Comparison of ENCODE assay signal across 18 mouse cellular contexts in genomic region chr19:3857220-3857619, GRCm38 (mm10). TPM values are rescaled to one million over a fixed set of nuclear protein-coding genes. Genes with fewer than 3 reads are reported as not detected.
DNase-seq lines count a peak whose midpoint lies in the region; ATAC-seq lines count a peak whose summit lies in the region.
"Had no signal": no experiment of that assay in that cellular context is flagged by ENCODE, and none has a peak within 500 bp of the region (broad histone marks: within the 10 kb centered on the region; RNA-seq: fewer than 3 reads in every experiment).

No protein-coding gene starts in this region.

- WGBS in heart, embryonic 12.5 days: 86% methylated on average over 3 of the region's 3 CpGs

- no peaks in the 10 kb centered on the region for H3K27me3 ChIP-seq in heart, embryonic 12.5 days (replicated peaks)
- H3K27me3 ChIP-seq: embryonic facial prominence, embryonic 12.5 days; forebrain, embryonic 15.5 days; hindbrain, embryonic 13.5 days had no signal

- no peak overlapping the region for H3K4me2 ChIP-seq in heart, embryonic 12.5 days
- H3K4me2 ChIP-seq: embryonic facial prominence, embryonic 12.5 days; forebrain, embryonic 15.5 days; hindbrain, embryonic 13.5 days had no signal

- H3K4me3 ChIP-seq in heart, embryonic 12.5 days: no peak overlapping the region
- H3K4me3 ChIP-seq: embryonic facial prominence, embryonic 12.5 days; forebrain, embryonic 15.5 days; hindbrain, embryonic 13.5 days had no signal

- intact Hi-C loops in heart, postnatal 14 days (cut with DNase I): no loop called here
- intact Hi-C loops in left cerebral cortex, postnatal 4 days (cut with DNase I): no loop called here

- H3K27ac ChIP-seq in heart, embryonic 12.5 days (ENCODE audit: poor library complexity, severe bottlenecking): no peak overlapping the region
- H3K27ac ChIP-seq: embryonic facial prominence, embryonic 12.5 days; forebrain, embryonic 15.5 days; hindbrain, embryonic 13.5 days; hindbrain, postnatal 0 days had no signal

- peak; percentile 67 for DNase-seq in cerebellum, adult 11-12 months
- DNase-seq in heart, postnatal 14 days: no peak
- peak; percentile 18 for DNase-seq in left cerebral cortex, postnatal 4 days
- no peak for DNase-seq in left cerebral cortex, adult 18-20 months (ENCODE audit: low spot score in 2 of 2)
- DNase-seq in spleen, adult 18-20 months: no peak
- DNase-seq: adrenal gland, postnatal 10 days; B cell, adult 2 months; gastrocnemius, postnatal 36 days; heart, adult 11 months; heart, postnatal 10 days had no signal

- no peak for ATAC-seq in cerebellum, adult (ENCODE audit: insufficient number of reproducible peaks, low FRiP score, low TSS enrichment)
- ATAC-seq in heart, embryonic 12.5 days (ENCODE audit: insufficient number of reproducible peaks, low FRiP score): no peak
- ATAC-seq: CD4-positive, CD25-positive, alpha-beta regulatory T cell, adult 4 months; forebrain, embryonic 15.5 days; hindbrain, postnatal 0 days had no signal

- H3K9ac ChIP-seq in heart, embryonic 12.5 days: peak overlapping the region; percentile 30; the same call in 1 of the 2 replicates
- H3K9ac ChIP-seq: embryonic facial prominence, embryonic 12.5 days; forebrain, embryonic 15.5 days; hindbrain, embryonic 13.5 days had no signal

- H3K9me3 ChIP-seq in heart, embryonic 12.5 days (replicated peaks): no peaks in the 10 kb centered on the region
- H3K9me3 ChIP-seq: embryonic facial prominence, embryonic 12.5 days; forebrain, embryonic 15.5 days; G1E; hindbrain, embryonic 13.5 days had no signal

- 0 out of 2 replicates have a peak, but pooled peaks cover 4% of the 10 kb centered on the region for H3K36me3 ChIP-seq in heart, embryonic 12.5 days
- H3K36me3 ChIP-seq: forebrain, embryonic 15.5 days; hindbrain, embryonic 13.5 days had no signal

- peaks cover 30% of the 10 kb centered on the region for H3K4me1 ChIP-seq in heart, embryonic 12.5 days (replicated peaks)

RNA-seq across cellular contexts. Expression of gene Chka, which starts 5.6 kb away (rescaled TPM):
- 30.1 and 36.1 TPM in 2 replicates for polyA plus RNA-seq in heart, embryonic 12.5 days (2016; fragmentation: Nextera tagmentation; extraction: Ambion mirVana)
- total RNA-seq in heart, postnatal 14 days (2021): 10 to 100 TPM; 15.1 to 15.7 TPM
- 100 to 1,000 TPM in 1 of 2 experiments, 10 to 100 TPM in 1; 88.7 to 104 TPM for total RNA-seq in left cerebral cortex, postnatal 4 days (2021)
- 10 to 100 TPM; 82.4 to 88.0 TPM for total RNA-seq in left cerebral cortex, adult 18-20 months (2021)

RNA-seq across cellular contexts. Expression of gene Tcirg1, which starts 49.7 kb away (rescaled TPM):
- 22.3 and 26.1 TPM in 2 replicates for polyA plus RNA-seq in heart, embryonic 12.5 days (2016; fragmentation: Nextera tagmentation; extraction: Ambion mirVana)
- 10 to 100 TPM; 16.0 to 20.4 TPM for total RNA-seq in heart, postnatal 14 days (2021)
- total RNA-seq in left cerebral cortex, postnatal 4 days (2021): 10 to 100 TPM; 24.0 to 27.9 TPM
- total RNA-seq in left cerebral cortex, adult 18-20 months (2021): 10 to 100 TPM; 22.4 to 23.0 TPM

RNA-seq across cellular contexts. Expression of gene Ndufs8, which starts 55.4 kb away (rescaled TPM):
- polyA plus RNA-seq in heart, embryonic 12.5 days (2016; fragmentation: Nextera tagmentation; extraction: Ambion mirVana): 298 and 324 TPM in 2 replicates
- 100 to 1,000 TPM; 438 to 441 TPM for total RNA-seq in heart, postnatal 14 days (2021)
- 100 to 1,000 TPM in 1 of 2 experiments, 10 to 100 TPM in 1; 94.0 to 102 TPM for total RNA-seq in left cerebral cortex, postnatal 4 days (2021)
- total RNA-seq in left cerebral cortex, adult 18-20 months (2021): 100 to 1,000 TPM; 141 to 148 TPM

Comparison
In these comparisons a context has a peak if more than half of its experiments do, and no peak if none do; other contexts are left out.
1. DNase-seq: peak in cerebellum, adult 11-12 months (single experiment) and left cerebral cortex, postnatal 4 days (single experiment); none in heart, postnatal 14 days (0 of 2), left cerebral cortex, adult 18-20 months (0 of 2) and spleen, adult 18-20 months (0 of 2).
2. RNA of gene Chka, which starts 5.6 kb away (total RNA-seq): 88.7 to 104 TPM in left cerebral cortex, postnatal 4 days and 82.4 to 88.0 TPM in left cerebral cortex, adult 18-20 months; 15.1 to 15.7 TPM in heart, postnatal 14 days; every median in the first group is over 4 times any median in the second.